Mouse (Mus musculus): Measurements from ENCODE around the gene Ppp1r14b.

- TF ChIP-seq CTCF (IDR thresholded peaks at IDR 0.05; ENCODE audit: low read depth) (no peak), EP300 (IDR thresholded peaks at IDR 0.05; ENCODE audit: low read depth) (no peak)
These were observed 10.5 kb downstream of the Ppp1r14b start for GRCm38 (mm10) chr19:6985300-6985699.

Data from heart, postnatal 0 days (tissue).